Mouse (Mus musculus) hindbrain, embryonic 10.5 days (tissue): ENCODE results near the gene Spata13. TPM values are rescaled to one million over a fixed set of nuclear protein-coding genes. Genes with fewer than 3 reads are reported as not detected.

Source experiments
- DNase-seq: peaks from one replicate; pipeline ENCODE4 v3.0.0-alpha.2; 2017; ENCODE audit warnings: low spot score
- H3K27ac ChIP-seq: fragments of 300-500 bp; sonication (generic); 2 replicates; pipeline ENCODE4 v1.5.1; 2016; ENCODE audit warnings: mild to moderate bottlenecking, moderate library complexity
- H3K27me3 ChIP-seq: fragments of 300-500 bp; sonication (generic); 2 replicates; pipeline ENCODE4 v1.6.1; 2016; ENCODE audit warnings: mild to moderate bottlenecking; ENCODE audit not compliant: poor library complexity, insufficient read depth, severe bottlenecking
- H3K36me3 ChIP-seq: fragments of 300-500 bp; sonication (generic); 2 replicates; pipeline ENCODE4 v1.6.1; 2016; ENCODE audit warnings: mild to moderate bottlenecking, moderate library complexity
- H3K4me1 ChIP-seq: fragments of 300-500 bp; sonication (generic); replicated peaks from 2 replicates; pipeline ENCODE4 v1.6.1; 2016; ENCODE audit warnings: mild to moderate bottlenecking
- H3K4me3 ChIP-seq: fragments of 300-500 bp; sonication (generic); 2 replicates; pipeline ENCODE4 v1.5.1; 2016; ENCODE audit warnings: mild to moderate bottlenecking, moderate library complexity
- H3K9me3 ChIP-seq: fragments of 300-500 bp; sonication (generic); 2 replicates; pipeline ENCODE4 v1.6.1; 2016; ENCODE audit warnings: mild to moderate bottlenecking, moderate library complexity
- WGBS: fragments of 180-500 bp; shearing (Covaris S2); methylation state at CpG from one replicate; pipeline ENCODE4 v1.1.7; 2016; 5-methylcytosine and 5-hydroxymethylcytosine counted together
- polyA plus RNA-seq: library from polyadenylated mRNA; unstranded; fragments of >200 nt; fragmentation: Nextera tagmentation; extraction: Ambion mirVana; gene quantifications from 2 replicates; pipeline ENCODE4 v1.2.1, GENCODE M21; 2016

The Spata13 gene
- polyA plus RNA-seq, 1 experiment from 2014 or later = 56.7 TPM

- no peak for DNase-seq
- H3K36me3 ChIP-seq = peaks cover 5% of the 10 kb centered on the region; the same call in 1 of the 2 replicates
- H3K4me1 ChIP-seq = peaks cover 7% of the 10 kb centered on the region; the same call in 1 of the 2 replicates
- no peaks in the 10 kb centered on the region for H3K27me3 ChIP-seq
- H3K9me3 ChIP-seq = no peaks in the 10 kb centered on the region
- H3K27ac ChIP-seq = no peak overlapping the region
- 44% methylated on average over 6 of the region's 6 CpGs for WGBS
- H3K4me3 ChIP-seq = no peak overlapping the region
These were observed 135.5 kb downstream of the Spata13 start for GRCm38 (mm10) chr14:60769340-60769739.

GRCm38 (mm10) chr14:60770594-60770993 lies 136.8 kb downstream of the Spata13 start:
- Histone ChIP-seq H3K9me3 (no peaks in the 10 kb centered on the region), H3K27ac (no peak overlapping the region), H3K27me3 (no peaks in the 10 kb centered on the region), H3K36me3 (no peaks in the 10 kb centered on the region), H3K4me3 (no peak overlapping the region), H3K4me1 (no peaks in the 10 kb centered on the region)
- no peak for DNase-seq
- 75% methylated on average over 6 of the region's 6 CpGs for WGBS

- Histone ChIP-seq H3K27ac (0 out of 2 replicates have a peak overlapping the region, but pooled peaks have one; percentile 13), H3K27me3 (no peaks in the 10 kb centered on the region), H3K4me3 (peak overlapping the region; percentile 45), H3K4me1 (no peaks in the 10 kb centered on the region), H3K9me3 (no peaks in the 10 kb centered on the region), H3K36me3 (no peaks in the 10 kb centered on the region)
- WGBS = 7% methylated on average over 8 of the region's 8 CpGs
- peak; percentile 73 for DNase-seq
These were observed 137.3 kb downstream of the Spata13 start for GRCm38 (mm10) chr14:60771057-60771456.

GRCm38 (mm10) chr14:60773476-60773875 lies 139.7 kb downstream of the Spata13 start:
- no peak overlapping the region for H3K4me3 ChIP-seq
- no peaks in the 10 kb centered on the region for H3K9me3 ChIP-seq
- 75% methylated on average over 2 of the region's 2 CpGs for WGBS
- H3K27ac ChIP-seq = no peak overlapping the region
- no peaks in the 10 kb centered on the region for H3K36me3 ChIP-seq
- H3K4me1 ChIP-seq = no peaks in the 10 kb centered on the region
- no peaks in the 10 kb centered on the region for H3K27me3 ChIP-seq
- DNase-seq = no peak

GRCm38 (mm10) chr14:60776521-60776920 lies 142.7 kb downstream of the Spata13 start:
- Histone ChIP-seq H3K4me3 (no peak overlapping the region), H3K4me1 (no peaks in the 10 kb centered on the region), H3K27ac (no peak overlapping the region), H3K36me3 (no peaks in the 10 kb centered on the region), H3K27me3 (no peaks in the 10 kb centered on the region), H3K9me3 (no peaks in the 10 kb centered on the region)
- WGBS = 89% methylated on average over 8 of the region's 8 CpGs
- no peak for DNase-seq

GRCm38 (mm10) chr14:60777485-60777919 lies 143.7 kb downstream of the Spata13 start:
- H3K9me3 ChIP-seq = no peaks in the 10 kb centered on the region
- 0 out of 2 replicates have a peak, but pooled peaks cover 2% of the 10 kb centered on the region for H3K4me1 ChIP-seq
- no peaks in the 10 kb centered on the region for H3K27me3 ChIP-seq
- 88% methylated on average over 5 of the region's 5 CpGs for WGBS
- H3K27ac ChIP-seq = no peak overlapping the region
- no peak overlapping the region for H3K4me3 ChIP-seq
- no peaks in the 10 kb centered on the region for H3K36me3 ChIP-seq
- no peak for DNase-seq

- 89% methylated on average over 7 of the region's 7 CpGs for WGBS
- peaks cover 7% of the 10 kb centered on the region; the same call in 1 of the 2 replicates for H3K4me1 ChIP-seq
- H3K36me3 ChIP-seq = no peaks in the 10 kb centered on the region
- no peak overlapping the region for H3K4me3 ChIP-seq
- no peaks in the 10 kb centered on the region for H3K9me3 ChIP-seq
- DNase-seq = no peak
- no peak overlapping the region for H3K27ac ChIP-seq
- H3K27me3 ChIP-seq = peaks cover 5% of the 10 kb centered on the region; the same call in 1 of the 2 replicates
These were observed 145.4 kb downstream of the Spata13 start for GRCm38 (mm10) chr14:60779198-60779597.

- Histone ChIP-seq H3K4me3 (no peak overlapping the region), H3K27me3 (peaks cover 5% of the 10 kb centered on the region; the same call in 1 of the 2 replicates), H3K4me1 (peaks cover 19% of the 10 kb centered on the region), H3K36me3 (no peaks in the 10 kb centered on the region), H3K9me3 (no peaks in the 10 kb centered on the region), H3K27ac (no peak overlapping the region)
- no peak for DNase-seq
- WGBS = 48% methylated on average over 7 of the region's 7 CpGs
These were observed 148.4 kb downstream of the Spata13 start for GRCm38 (mm10) chr14:60782121-60782656.

- WGBS = 48% methylated on average over 8 of the region's 8 CpGs
- peaks cover 5% of the 10 kb centered on the region; the same call in 1 of the 2 replicates for H3K27me3 ChIP-seq
- peaks cover 19% of the 10 kb centered on the region for H3K4me1 ChIP-seq
- DNase-seq = no peak
- H3K9me3 ChIP-seq = no peaks in the 10 kb centered on the region
- no peak overlapping the region for H3K27ac ChIP-seq
- peaks cover 9% of the 10 kb centered on the region for H3K36me3 ChIP-seq
- no peak overlapping the region for H3K4me3 ChIP-seq
These were observed 149.4 kb downstream of the Spata13 start for GRCm38 (mm10) chr14:60783196-60783595.

GRCm38 (mm10) chr14:60784427-60785315 lies 150.9 kb downstream of the Spata13 start, which contains the start of gene Mipep:
Mipep (plus strand) TSS chr14:60784573.
- Histone ChIP-seq H3K4me3 (peak within 1 kb of the TSS; percentile 91), H3K9me3 (no peaks in the 10 kb centered on the region), H3K27ac (peak within 1 kb of the TSS; percentile 87), H3K4me1 (peaks cover 19% of the 10 kb centered on the region), H3K36me3 (peaks cover 21% of the 10 kb centered on the region), H3K27me3 (peaks cover 5% of the 10 kb centered on the region; the same call in 1 of the 2 replicates)
- peak; percentile 88 for DNase-seq
- under 1% methylated on average over 61 of the region's 61 CpGs for WGBS

GRCm38 (mm10) chr14:60790103-60790502 lies 156.3 kb downstream of the Spata13 start:
- H3K27ac ChIP-seq = no peak overlapping the region
- no peaks in the 10 kb centered on the region for H3K27me3 ChIP-seq
- H3K9me3 ChIP-seq = no peaks in the 10 kb centered on the region
- H3K4me3 ChIP-seq = no peak overlapping the region
- H3K4me1 ChIP-seq = peaks cover 7% of the 10 kb centered on the region
- DNase-seq = peak; percentile 40
- peaks cover 57% of the 10 kb centered on the region for H3K36me3 ChIP-seq
- WGBS = 45% methylated on average over 3 of the region's 3 CpGs

- WGBS = 88% methylated on average over 4 of the region's 4 CpGs
- Histone ChIP-seq H3K36me3 (peaks cover 56% of the 10 kb centered on the region), H3K27ac (no peak overlapping the region), H3K27me3 (no peaks in the 10 kb centered on the region), H3K9me3 (no peaks in the 10 kb centered on the region), H3K4me1 (no peaks in the 10 kb centered on the region), H3K4me3 (no peak overlapping the region)
- no peak for DNase-seq
These were observed 163.0 kb downstream of the Spata13 start for GRCm38 (mm10) chr14:60796600-60797322.
